Mouse (Mus musculus): ENCODE data around the gene Art1.

The Art1 gene

GRCm38 (mm10) chr7:102109171-102109570 is 7.6 kb downstream of the Art1 start, which contains the start of gene Art5:
Gene Art5 (minus strand): TSS chr7:102109489.
- DNase-seq: no peak

DNA sequence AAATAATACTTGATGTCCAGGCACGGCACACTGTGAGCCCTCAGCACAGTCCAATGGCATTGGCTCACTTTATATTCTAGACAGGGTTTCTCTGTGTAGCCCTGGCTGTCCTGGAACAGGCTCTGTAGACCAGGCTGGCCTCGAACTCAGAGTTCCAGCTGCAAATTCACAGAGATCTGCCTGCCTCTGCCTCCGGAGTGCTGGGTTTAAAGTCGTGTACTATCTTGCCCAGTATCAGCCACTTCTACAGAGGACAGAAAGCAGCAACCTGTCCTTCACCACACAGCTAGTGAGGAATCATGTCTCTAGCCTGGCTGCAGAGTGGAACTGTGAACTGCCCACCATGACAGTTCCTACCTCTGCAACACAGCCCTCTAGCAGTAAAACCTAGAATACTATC is 8.2 kb downstream of the Art1 start:
- DNase-seq: no peak

DNA sequence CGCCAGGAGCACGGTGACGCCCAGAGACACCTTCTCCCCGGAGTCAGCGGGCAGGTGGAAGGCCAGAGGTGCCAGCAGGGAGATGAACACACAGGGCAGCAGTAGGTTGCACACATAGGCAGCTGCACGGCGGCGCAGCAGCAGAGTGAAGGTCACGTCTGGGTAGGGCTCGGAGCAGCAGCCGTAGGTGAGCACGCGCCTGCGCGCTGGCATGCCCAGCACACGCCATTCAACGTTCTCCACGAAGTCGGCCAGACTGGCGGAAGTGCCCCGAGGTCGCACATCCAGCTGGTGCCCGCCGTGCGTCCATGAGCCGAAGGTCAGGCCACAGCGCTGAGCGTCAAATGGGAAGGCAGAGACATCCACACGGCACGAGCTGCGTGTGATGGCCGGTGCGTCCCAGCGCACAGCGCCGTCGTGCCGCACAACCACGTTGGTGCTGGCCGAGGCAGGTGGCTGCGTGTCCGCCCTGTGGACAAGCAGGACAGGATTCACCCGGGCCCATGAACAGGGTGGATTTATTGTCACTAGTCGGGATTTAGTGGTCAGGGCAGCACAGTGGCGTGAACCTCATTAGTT is 11.7 kb downstream of the Art1 start:
- DNase-seq: no peak

GRCm38 (mm10) chr7:102116579-102117331 is 15.2 kb downstream of the Art1 start, which contains the start of gene Chrna10:
Gene Chrna10 (minus strand): TSS chr7:102116828.
- DNase-seq: no peak

DNA sequence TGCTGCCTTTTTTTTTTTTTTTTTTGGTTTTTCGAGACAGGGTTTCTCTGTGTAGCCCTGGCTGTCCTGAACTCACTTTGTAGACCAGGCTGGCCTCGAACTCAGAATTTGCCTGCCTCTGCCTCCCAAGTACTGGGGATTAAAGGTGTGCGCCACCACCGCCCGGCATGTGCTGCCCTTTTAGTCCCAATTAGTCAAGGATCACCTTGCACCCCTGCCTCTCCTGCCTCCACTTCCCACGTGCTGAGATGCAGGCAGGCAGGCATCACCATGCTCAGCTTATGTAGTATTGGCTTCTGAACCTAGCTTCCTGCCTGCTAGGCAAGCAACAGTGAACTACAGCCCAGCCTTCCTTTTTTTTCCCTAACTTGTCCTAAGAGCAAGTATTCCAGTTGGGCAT is 15.8 kb downstream of the Art1 start:
- no peak for DNase-seq

- no peak for DNase-seq
Measured at GRCm38 (mm10) chr7:102120326-102120725, 18.8 kb downstream of the Art1 start.

- peak; percentile 17 for DNase-seq
Measured at GRCm38 (mm10) chr7:102132395-102132794, 30.9 kb downstream of the Art1 start.

- peak; percentile 20 for DNase-seq
Measured at GRCm38 (mm10) chr7:102137464-102137863, 35.9 kb downstream of the Art1 start.

- DNase-seq: no peak
Measured at GRCm38 (mm10) chr7:102137898-102138297, 36.4 kb downstream of the Art1 start.

GRCm38 (mm10) chr7:102153691-102154090 is 52.1 kb downstream of the Art1 start:
- no peak for DNase-seq
